Mouse (Mus musculus) limb, embryonic 12.5 days (tissue): ENCODE measurements around the gene Cldn1. TPM values are rescaled to one million over a fixed set of nuclear protein-coding genes. Genes with fewer than 3 reads are reported as not detected.

ENCODE experiments used
- ATAC-seq: fragments of 200-750 bp; cut with Nextera tagmentation; 2 replicates; pipeline ENCODE4 v1.8.0; 2017; ENCODE audit warnings: low read depth, moderate TSS enrichment; ENCODE audit not compliant: insufficient number of reproducible peaks, insufficient read depth, low FRiP score, low TSS enrichment
- H3K27ac ChIP-seq: fragments of 300-500 bp; sonication (generic); 2 replicates; pipeline ENCODE4 v1.5.1; 2016; ENCODE audit warnings: mild to moderate bottlenecking, moderate library complexity
- H3K27me3 ChIP-seq: fragments of 300-500 bp; sonication (generic); 2 replicates; pipeline ENCODE4 v1.6.1; 2016; ENCODE audit warnings: mild to moderate bottlenecking, moderate library complexity
- H3K36me3 ChIP-seq: fragments of 300-500 bp; sonication (generic); 2 replicates; pipeline ENCODE4 v1.6.1; 2016; ENCODE audit warnings: mild to moderate bottlenecking, moderate library complexity
- H3K4me1 ChIP-seq: fragments of 300-500 bp; sonication (generic); replicated peaks from 2 replicates; pipeline ENCODE4 v1.6.1; 2016
- H3K4me2 ChIP-seq: fragments of 300-500 bp; sonication (generic); 2 replicates; pipeline ENCODE4 v1.6.1; 2016; ENCODE audit warnings: mild to moderate bottlenecking, moderate library complexity
- H3K4me3 ChIP-seq: fragments of 300-500 bp; sonication (generic); replicated peaks from 2 replicates; pipeline ENCODE4 v1.5.1; 2016; ENCODE audit warnings: mild to moderate bottlenecking
- H3K9ac ChIP-seq: fragments of 300-500 bp; sonication (generic); replicated peaks from 2 replicates; pipeline ENCODE4 v1.6.1; 2016; ENCODE audit warnings: mild to moderate bottlenecking, moderate library complexity
- H3K9me3 ChIP-seq: fragments of 300-500 bp; sonication (generic); 2 replicates; pipeline ENCODE4 v1.6.1; 2016; ENCODE audit warnings: mild to moderate bottlenecking, moderate library complexity
- WGBS: fragments of 180-500 bp; shearing (Covaris S2); methylation state at CpG from one replicate; pipeline ENCODE4 v1.1.7; 2016; 5-methylcytosine and 5-hydroxymethylcytosine counted together
- polyA plus RNA-seq: library from polyadenylated mRNA; unstranded; fragments of >200 nt; fragmentation: Nextera tagmentation; extraction: Ambion mirVana; gene quantifications from 2 replicates; pipeline ENCODE4 v1.2.1, GENCODE M21; 2016

The Cldn1 gene
- polyA plus RNA-seq, result 4.0 and 4.2 TPM in 2 replicates

DNA sequence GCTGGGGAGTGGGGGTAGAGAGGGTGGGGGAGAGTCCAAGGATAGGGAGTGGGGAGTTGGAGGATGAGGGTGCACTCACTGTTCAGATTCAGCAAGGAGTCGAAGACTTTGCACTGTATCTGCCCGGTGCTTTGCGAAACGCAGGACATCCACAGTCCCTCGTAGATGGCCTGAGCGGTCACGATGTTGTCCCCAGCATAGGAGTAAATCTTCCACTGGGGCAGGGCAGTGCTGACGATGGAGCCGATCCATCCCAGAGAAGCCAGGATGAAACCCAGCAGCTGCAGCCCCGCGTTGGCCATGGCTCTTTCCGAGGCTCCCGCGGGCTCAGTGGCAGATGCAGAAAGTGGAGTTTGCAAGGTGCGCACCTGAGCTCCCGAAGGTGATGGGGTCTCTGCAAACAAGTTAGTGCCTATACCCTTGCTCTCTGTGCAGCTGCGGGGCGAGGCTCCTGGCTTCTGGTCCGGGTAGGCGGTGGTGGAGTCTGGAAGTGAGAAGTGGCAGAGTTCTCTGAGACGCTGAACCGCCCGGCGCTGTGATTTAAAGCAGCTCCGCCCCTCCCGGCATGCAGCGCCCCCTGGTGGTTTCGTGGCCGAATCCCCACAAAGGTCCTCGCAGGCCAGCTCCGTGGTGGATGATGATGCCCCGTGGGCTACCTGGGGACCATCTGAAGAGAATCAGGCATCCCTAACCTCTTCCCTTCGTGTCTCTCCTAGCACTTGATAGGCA is at the start of gene Cldn1:
TSS of gene Cldn1 (minus strand) at position 517 of the 729 bp plus-strand sequence.
- H3K4me3 ChIP-seq, result peak within 1 kb of the TSS; percentile 48
- no peaks in the 10 kb centered on the region for H3K36me3 ChIP-seq
- peak within 1 kb of the TSS; percentile 82 for H3K4me2 ChIP-seq
- H3K9me3 ChIP-seq, result no peaks in the 10 kb centered on the region
- ATAC-seq, result peak; percentile 89
- peaks cover 11% of the 10 kb centered on the region; the same call in 1 of the 2 replicates for H3K27me3 ChIP-seq
- 3% methylated on average over 33 of the region's 33 CpGs for WGBS
- H3K27ac ChIP-seq, result no peak within 1 kb of the TSS
- H3K9ac ChIP-seq, result peak within 1 kb of the TSS; percentile 61
- no peaks in the 10 kb centered on the region for H3K4me1 ChIP-seq

- H3K27ac ChIP-seq, result no peak overlapping the region
- no peaks in the 10 kb centered on the region for H3K36me3 ChIP-seq
- WGBS, result 84% methylated on average over 3 of the region's 3 CpGs
- no peaks in the 10 kb centered on the region for H3K27me3 ChIP-seq
- H3K4me3 ChIP-seq, result no peak overlapping the region
- no peak overlapping the region for H3K4me2 ChIP-seq
- no peak overlapping the region for H3K9ac ChIP-seq
- ATAC-seq, result no peak
- H3K9me3 ChIP-seq, result no peaks in the 10 kb centered on the region
- H3K4me1 ChIP-seq, result no peaks in the 10 kb centered on the region
Observed at GRCm38 (mm10) chr16:26418616-26419015, 47.0 kb upstream of the Cldn1 start.

DNA sequence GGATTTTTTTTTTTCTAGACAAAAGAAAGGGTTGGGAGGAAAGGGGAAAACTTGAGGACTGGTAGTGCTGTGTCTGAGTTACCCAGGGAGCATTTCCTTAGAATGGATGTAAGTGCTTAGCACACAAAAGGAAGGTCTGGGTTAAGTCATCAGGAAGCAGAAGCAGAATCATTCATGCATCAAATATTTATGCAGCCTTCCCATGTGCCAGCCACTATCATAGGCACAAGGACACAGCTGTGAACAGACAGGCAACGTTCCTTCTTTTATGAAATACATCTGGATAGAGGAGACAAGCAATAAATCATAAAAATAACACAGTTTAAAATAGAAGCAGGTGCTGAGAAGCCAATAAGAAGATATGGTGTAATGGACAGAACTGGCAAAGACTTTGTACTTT is 32.4 kb upstream of the Cldn1 start:
- no peak overlapping the region for H3K4me2 ChIP-seq
- no peak for ATAC-seq
- no peaks in the 10 kb centered on the region for H3K27me3 ChIP-seq
- no peak overlapping the region for H3K4me3 ChIP-seq
- 33% methylated on average over 1 of the region's 1 CpGs for WGBS
- H3K36me3 ChIP-seq, result no peaks in the 10 kb centered on the region
- no peaks in the 10 kb centered on the region for H3K4me1 ChIP-seq
- H3K27ac ChIP-seq, result no peak overlapping the region
- no peaks in the 10 kb centered on the region for H3K9me3 ChIP-seq
- no peak overlapping the region for H3K9ac ChIP-seq

DNA sequence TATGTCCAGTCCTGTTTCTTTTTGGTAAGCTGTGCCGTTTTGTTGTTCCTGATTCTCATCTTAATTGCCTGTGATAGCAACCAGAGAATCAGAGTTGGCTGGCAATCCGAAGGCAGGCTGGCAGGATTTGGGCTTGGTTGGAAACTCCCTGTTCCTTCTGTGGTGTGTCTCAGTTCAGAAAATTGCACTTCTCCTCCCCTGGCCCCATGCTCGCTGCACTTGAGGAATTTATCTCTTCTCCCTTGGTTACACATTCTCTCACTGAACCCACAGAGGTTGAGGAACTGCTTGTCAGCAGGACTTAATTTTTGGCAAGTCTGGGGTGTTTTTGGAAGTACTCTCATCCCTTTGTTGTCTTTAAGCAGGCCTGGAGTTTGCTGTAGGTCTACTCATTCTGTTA is 29.3 kb upstream of the Cldn1 start:
- Histone ChIP-seq H3K9me3 (no peaks in the 10 kb centered on the region), H3K4me3 (no peak overlapping the region), H3K4me1 (no peaks in the 10 kb centered on the region), H3K27ac (no peak overlapping the region), H3K4me2 (no peak overlapping the region), H3K9ac (no peak overlapping the region), H3K36me3 (no peaks in the 10 kb centered on the region), H3K27me3 (no peaks in the 10 kb centered on the region)
- WGBS, result 64% methylated on average over 3 of the region's 3 CpGs
- no peak for ATAC-seq

DNA sequence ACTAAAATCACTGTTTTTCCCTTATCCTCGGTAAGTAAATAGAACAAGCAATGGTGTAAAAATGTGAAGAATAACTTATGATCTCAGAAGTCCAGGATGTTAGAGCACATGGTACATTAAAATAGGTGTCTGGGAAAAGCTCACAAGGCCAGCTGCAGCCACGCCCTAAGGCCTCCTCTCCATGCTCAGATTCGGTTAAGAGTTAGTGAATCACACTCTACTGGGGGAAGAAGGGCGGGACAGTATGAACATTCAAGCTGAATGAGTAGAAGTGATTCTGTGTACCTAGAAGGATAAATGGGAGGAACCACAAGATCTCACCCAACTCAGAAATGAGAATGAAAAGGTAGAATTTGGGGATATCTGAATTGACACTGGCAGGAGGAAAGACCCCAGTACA is 28.9 kb upstream of the Cldn1 start:
- ATAC-seq, result no peak
- no peaks in the 10 kb centered on the region for H3K9me3 ChIP-seq
- whole genome bisulfite sequencing, result 88% methylated on average over 4 of the region's 4 CpGs

GRCm38 (mm10) chr16:26390936-26391335 is 19.3 kb upstream of the Cldn1 start:
- Histone ChIP-seq H3K4me2 (no peak overlapping the region), H3K4me3 (no peak overlapping the region), H3K9ac (no peak overlapping the region), H3K36me3 (no peaks in the 10 kb centered on the region), H3K9me3 (no peaks in the 10 kb centered on the region), H3K27ac (no peak overlapping the region), H3K4me1 (no peaks in the 10 kb centered on the region), H3K27me3 (no peaks in the 10 kb centered on the region)
- no peak for ATAC-seq
- WGBS, result 79% methylated on average over 4 of the region's 4 CpGs

More for the DNA sequence above, 28.9 kb upstream of the Cldn1 start:
- no peak overlapping the region for H3K9ac ChIP-seq
- H3K36me3 ChIP-seq, result no peaks in the 10 kb centered on the region
- H3K27ac ChIP-seq, result no peak overlapping the region
- H3K27me3 ChIP-seq, result no peaks in the 10 kb centered on the region
- H3K4me1 ChIP-seq, result no peaks in the 10 kb centered on the region
- H3K4me2 ChIP-seq, result no peak overlapping the region
- no peak overlapping the region for H3K4me3 ChIP-seq

- H3K27ac ChIP-seq, result no peak overlapping the region
- no peak overlapping the region for H3K9ac ChIP-seq
- ATAC-seq, result no peak
- H3K27me3 ChIP-seq, result no peaks in the 10 kb centered on the region
- H3K4me3 ChIP-seq, result no peak overlapping the region
- no peak overlapping the region for H3K4me2 ChIP-seq
- WGBS, result 89% methylated on average over 2 of the region's 2 CpGs
- no peaks in the 10 kb centered on the region for H3K9me3 ChIP-seq
- H3K36me3 ChIP-seq, result no peaks in the 10 kb centered on the region
- H3K4me1 ChIP-seq, result no peaks in the 10 kb centered on the region
Observed at GRCm38 (mm10) chr16:26386159-26386558, 14.5 kb upstream of the Cldn1 start.

- Histone ChIP-seq H3K9me3 (no peaks in the 10 kb centered on the region), H3K27ac (no peak overlapping the region), H3K4me2 (no peak overlapping the region), H3K4me1 (no peaks in the 10 kb centered on the region), H3K36me3 (no peaks in the 10 kb centered on the region), H3K4me3 (no peak overlapping the region), H3K27me3 (no peaks in the 10 kb centered on the region), H3K9ac (no peak overlapping the region)
- ATAC-seq, result no peak
- WGBS, result 85% methylated on average over 5 of the region's 5 CpGs
Observed at GRCm38 (mm10) chr16:26384112-26384649, 12.5 kb upstream of the Cldn1 start.

- H3K4me3 ChIP-seq, result no peak overlapping the region
- no peaks in the 10 kb centered on the region for H3K27me3 ChIP-seq
- ATAC-seq, result no peak
- no peak overlapping the region for H3K27ac ChIP-seq
- no peaks in the 10 kb centered on the region for H3K9me3 ChIP-seq
- H3K36me3 ChIP-seq, result no peaks in the 10 kb centered on the region
- WGBS, result 95% methylated on average over 5 of the region's 5 CpGs
- no peak overlapping the region for H3K4me2 ChIP-seq
- H3K9ac ChIP-seq, result no peak overlapping the region
- H3K4me1 ChIP-seq, result no peaks in the 10 kb centered on the region
Observed at GRCm38 (mm10) chr16:26377170-26377569, 5.5 kb upstream of the Cldn1 start.

GRCm38 (mm10) chr16:26370127-26370526 is 1.5 kb downstream of the Cldn1 start:
- Histone ChIP-seq H3K9me3 (no peaks in the 10 kb centered on the region), H3K4me3 (no peak overlapping the region), H3K27ac (no peak overlapping the region), H3K27me3 (peaks cover 11% of the 10 kb centered on the region; the same call in 1 of the 2 replicates), H3K9ac (no peak overlapping the region), H3K36me3 (no peaks in the 10 kb centered on the region), H3K4me1 (no peaks in the 10 kb centered on the region), H3K4me2 (0 out of 2 replicates have a peak overlapping the region, but pooled peaks have one; percentile 82)
- 95% methylated on average over 1 of the region's 1 CpGs for WGBS
- ATAC-seq, result no peak

DNA sequence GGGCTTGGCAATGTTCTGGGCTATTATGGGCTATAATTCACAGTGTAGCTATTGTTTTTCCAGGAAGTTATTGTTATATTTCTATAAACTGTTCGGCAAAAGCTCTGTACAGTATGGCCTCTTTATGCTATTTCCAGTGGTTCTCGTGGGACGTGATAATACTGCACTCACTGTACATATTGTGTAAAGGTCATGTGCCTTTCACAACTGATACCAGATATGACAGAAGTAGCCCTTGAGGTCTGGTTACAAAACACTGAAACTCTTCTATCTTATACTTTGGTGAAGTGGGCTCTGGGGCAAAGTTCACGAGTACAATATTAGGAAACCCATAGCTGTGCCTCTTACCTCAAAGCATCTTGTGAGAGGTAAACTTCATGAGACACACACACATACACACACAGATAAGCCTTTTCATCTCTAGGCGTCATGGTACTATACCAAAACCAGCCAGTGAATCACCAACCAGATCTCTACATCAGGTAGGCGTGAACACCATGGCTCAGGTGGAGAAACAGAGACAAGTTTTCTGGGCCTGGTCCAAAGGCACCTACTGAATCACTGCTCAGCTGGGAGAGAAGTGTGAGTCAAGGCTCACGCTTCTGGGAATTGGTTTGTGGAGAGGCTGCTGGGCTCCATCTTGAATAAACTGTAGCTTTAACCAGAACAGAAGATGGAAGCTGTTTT is 2.5 kb downstream of the Cldn1 start:
- H3K9ac ChIP-seq, result no peak overlapping the region
- no peak overlapping the region for H3K27ac ChIP-seq
- WGBS, result 85% methylated on average over 7 of the region's 7 CpGs
- H3K9me3 ChIP-seq, result no peaks in the 10 kb centered on the region
- no peak for ATAC-seq
- H3K4me3 ChIP-seq, result no peak overlapping the region
- H3K4me2 ChIP-seq, result no peak overlapping the region
- H3K4me1 ChIP-seq, result no peaks in the 10 kb centered on the region
- H3K27me3 ChIP-seq, result peaks cover 11% of the 10 kb centered on the region; the same call in 1 of the 2 replicates
- H3K36me3 ChIP-seq, result no peaks in the 10 kb centered on the region
